Mouse (Mus musculus): Measurements from ENCODE around the gene Gm11172. TPM values are rescaled to one million over a fixed set of nuclear protein-coding genes. Genes with fewer than 3 reads are reported as not detected.

Gene Gm11172
- not detected in 2 replicates for polyA plus RNA-seq (2015; fragmentation: Nextera tagmentation; extraction: Ambion mirVana)

GRCm38 (mm10) chr16:10812865-10813371, at the start of gene Gm11172:
Gene Gm11172, plus strand, starts transcription at chr16:10812915.
- peak; percentile 56 for DNase-seq (ENCODE audit: low spot score)

DNA sequence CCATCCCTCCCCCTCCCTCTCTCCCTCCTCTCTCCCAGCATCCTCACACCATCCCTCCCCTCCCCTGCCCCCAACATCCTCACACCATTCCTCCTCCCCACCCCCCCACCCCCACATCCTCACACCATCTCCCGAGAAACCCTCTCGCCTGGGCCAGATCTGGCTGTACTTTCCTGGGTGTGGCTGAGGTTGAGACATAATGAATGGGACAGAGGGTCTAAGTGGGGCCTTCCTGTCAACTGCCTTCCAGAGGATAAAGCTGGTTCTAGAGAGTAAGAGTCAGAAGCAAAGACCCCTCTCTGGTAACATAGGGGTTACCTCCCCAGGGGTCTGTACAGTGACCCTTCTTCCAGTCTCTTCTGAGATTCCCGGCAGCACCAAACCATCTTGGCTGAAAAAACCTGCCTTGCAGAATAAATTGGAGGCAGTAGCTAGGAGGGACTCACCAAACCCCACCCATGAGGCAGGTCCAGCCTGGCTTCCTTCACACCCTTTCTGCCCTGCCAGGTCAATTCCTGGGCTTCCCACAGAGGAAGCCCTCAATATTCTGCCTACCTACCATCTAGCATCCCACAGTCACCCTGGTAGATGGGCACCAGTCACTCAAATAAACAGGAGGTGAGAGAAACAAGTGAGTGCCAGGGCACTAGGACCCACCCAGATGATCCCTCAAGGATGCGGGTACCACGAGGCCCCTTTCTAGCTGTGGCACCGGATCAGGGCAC, 49.0 kb upstream of the Gm11172 start:
- DNase-seq (ENCODE audit: low spot score) = no peak

GRCm38 (mm10) chr16:10764323-10764722, 48.4 kb upstream of the Gm11172 start:
- no peak for DNase-seq (ENCODE audit: low spot score)

GRCm38 (mm10) chr16:10767158-10767557, 45.6 kb upstream of the Gm11172 start:
- peak; percentile 90 for DNase-seq (ENCODE audit: low spot score)

DNA sequence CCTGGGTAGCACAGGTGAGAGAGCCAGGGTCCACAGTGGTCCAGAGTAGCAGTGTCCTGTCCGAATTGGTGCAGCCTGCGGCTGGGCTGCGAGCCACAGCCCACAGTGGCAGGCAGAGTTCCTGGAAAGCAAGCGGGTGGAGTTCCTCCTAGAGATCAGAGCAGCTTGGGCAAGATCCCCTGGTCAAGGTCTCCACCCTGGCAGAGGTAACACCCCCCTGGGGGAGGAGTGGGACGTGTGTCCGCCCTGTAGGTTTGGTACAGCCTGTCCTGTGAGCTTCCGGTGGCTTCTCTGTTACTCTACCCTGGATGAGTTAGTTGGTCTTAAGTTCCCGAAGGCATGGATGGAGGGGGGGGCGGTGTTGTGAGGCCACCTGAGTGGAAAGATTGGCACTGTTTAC, 43.9 kb upstream of the Gm11172 start:
- no peak for DNase-seq (ENCODE audit: low spot score)

GRCm38 (mm10) chr16:10769661-10770060, 43.1 kb upstream of the Gm11172 start:
- peak; percentile 75 for DNase-seq (ENCODE audit: low spot score)

DNA sequence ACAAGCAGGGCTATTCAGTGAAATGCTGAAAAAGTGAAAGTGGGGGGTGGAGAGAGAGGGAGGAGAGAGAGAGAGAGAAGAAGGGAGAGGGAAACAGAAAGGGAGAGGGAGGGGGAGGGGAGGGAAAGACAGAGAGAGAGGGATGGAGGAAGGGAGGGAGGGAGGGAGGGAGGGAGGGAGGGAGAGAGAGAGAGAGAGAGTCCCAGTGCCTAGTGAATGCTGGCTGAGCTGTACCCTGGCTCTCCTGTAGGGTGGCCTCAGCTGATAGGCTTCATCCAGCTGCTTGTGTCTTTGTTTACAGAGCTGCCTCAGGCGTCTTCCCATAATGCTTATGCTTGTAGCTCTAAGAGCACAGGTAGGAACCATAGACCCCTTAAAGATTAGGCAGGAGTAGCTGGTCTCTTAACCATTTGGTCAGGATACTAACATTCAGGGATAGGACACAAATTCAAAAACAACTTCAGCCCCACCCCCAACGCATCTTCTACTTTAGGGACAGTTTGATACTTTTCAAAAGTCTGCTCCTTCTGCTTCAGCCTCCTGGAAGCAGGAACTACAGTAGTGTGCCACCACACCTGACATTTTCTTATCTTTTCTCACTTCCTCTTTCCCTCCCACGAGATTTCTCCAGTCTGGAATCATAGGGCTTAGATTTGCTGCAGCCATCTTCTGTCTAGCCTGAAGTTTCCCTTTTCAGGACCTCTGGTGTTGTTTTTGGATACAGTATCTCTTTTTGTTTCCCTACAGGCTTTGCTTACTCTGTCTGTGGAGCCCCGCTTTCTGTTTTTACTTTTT, 42.0 kb upstream of the Gm11172 start:
- peak; percentile 62 for DNase-seq (ENCODE audit: low spot score)

GRCm38 (mm10) chr16:10771769-10772510, 40.8 kb upstream of the Gm11172 start:
- peak; percentile 86 for DNase-seq (ENCODE audit: low spot score)

GRCm38 (mm10) chr16:10773543-10773942, 39.2 kb upstream of the Gm11172 start:
- no peak for DNase-seq (ENCODE audit: low spot score)

DNA sequence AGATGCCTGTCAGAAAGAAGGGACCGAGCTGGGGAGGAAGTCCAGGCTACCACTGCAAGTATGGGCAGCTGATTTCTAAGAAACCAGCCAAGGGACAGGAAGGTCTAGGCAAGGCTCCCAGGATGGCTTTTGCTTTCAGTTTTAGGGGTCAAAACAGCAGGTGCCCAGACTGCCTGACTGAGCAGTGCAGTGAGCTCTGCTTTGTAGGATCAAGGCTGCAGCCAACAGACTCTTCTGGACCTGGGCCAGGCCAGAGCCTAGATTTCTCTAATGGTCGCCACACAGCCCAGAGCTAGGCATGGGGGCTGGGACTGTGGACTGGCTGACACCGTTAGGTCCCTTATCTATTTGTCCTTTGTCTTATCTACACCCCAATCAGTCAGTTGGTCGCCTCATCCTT, 38.0 kb upstream of the Gm11172 start:
- peak; percentile 13 for DNase-seq (ENCODE audit: low spot score)

DNA sequence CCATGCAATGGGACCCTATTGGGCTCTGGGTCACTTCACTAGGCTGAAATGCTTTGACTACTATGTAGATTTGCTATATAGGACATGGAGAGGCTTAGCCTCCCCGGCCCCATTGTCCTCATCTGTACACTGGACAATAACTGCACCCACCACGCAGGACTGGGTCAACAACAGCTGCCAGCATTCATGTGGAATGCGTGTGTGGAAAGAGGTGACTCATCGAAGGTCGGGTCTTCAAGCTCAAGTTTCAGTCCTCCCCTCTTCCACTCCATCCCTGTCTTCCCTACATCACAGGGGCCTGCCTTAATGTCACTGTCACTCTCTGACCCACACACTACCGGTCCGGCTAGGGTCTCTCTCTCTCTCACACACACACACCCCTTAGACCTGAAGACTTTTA, 36.4 kb upstream of the Gm11172 start:
- no peak for DNase-seq (ENCODE audit: low spot score)

- DNase-seq (ENCODE audit: low spot score) = no peak
These were observed 35.0 kb upstream of the Gm11172 start for GRCm38 (mm10) chr16:10777579-10778160.

GRCm38 (mm10) chr16:10780631-10781120, 32.0 kb upstream of the Gm11172 start:
- peak; percentile 60 for DNase-seq (ENCODE audit: low spot score)

DNA sequence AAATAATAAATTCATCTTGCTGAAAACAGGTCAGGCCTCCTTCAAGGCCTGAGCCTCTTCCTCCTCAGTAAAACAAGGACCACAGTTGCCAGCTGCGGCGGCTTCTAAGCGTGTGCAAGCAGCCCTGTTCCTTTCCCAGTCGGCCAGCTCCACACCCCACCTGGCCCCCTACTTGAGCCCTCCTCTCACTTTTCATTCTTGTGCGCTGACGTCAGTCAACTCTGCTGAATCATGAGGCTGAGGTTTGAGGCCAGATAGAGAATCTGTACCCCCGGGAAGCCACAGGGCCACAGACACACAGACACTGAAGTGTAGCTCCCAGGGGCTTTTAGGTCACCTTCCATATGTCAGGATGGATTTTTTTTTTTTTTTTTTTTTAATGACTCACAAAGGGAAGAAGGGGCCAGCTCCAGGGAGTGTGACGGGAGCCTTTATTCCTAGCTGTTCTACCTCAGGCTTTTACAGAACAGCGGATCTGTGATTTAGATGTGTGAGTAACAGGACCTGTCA, 30.8 kb upstream of the Gm11172 start:
- DNase-seq (ENCODE audit: low spot score) = peak; percentile 82

DNA sequence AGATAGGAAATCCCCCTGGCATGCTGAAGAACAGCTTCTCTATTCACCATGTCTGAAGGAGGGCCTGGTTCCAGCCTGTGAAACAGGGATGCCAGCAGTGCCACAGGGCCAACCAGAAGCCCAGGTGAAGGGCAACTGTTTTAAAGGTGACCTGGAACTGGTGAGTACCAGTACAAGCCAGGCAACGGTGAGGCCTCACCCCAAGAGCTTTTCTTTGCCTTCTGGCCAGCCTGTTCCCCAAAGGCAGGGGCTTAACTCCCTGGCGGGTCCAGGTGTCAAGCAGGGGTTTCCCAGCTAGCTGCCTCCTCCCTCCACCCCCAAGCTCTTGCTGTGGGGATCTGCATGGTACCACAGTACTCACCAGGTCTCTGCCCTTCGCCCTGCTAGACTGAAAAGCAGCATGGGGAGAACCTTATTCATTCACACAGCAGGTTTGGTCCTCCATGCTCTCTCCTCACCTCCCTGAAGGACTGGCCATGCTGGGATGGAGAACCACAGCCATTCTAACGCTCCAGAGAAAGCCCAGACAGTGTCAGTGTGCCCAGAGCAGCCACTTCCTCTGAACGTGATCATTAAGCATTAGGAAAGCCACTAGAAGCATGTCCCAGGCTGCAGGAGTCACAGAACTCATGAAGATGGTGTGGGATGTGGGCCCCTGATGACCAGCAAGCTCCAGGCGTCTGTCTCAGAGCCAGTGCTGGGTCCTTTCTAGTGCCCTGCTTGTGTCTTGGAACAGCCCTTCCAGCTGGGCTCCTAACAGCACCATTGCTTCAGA, 30.2 kb upstream of the Gm11172 start:
- peak; percentile 18 for DNase-seq (ENCODE audit: low spot score)

- DNase-seq (ENCODE audit: low spot score) = peak; percentile 46
These were observed 29.6 kb upstream of the Gm11172 start for GRCm38 (mm10) chr16:10783152-10783434.

- no peak for DNase-seq (ENCODE audit: low spot score)
These were observed 29.3 kb upstream of the Gm11172 start for GRCm38 (mm10) chr16:10783451-10783850.

GRCm38 (mm10) chr16:10783883-10784792, 28.6 kb upstream of the Gm11172 start:
- DNase-seq (ENCODE audit: low spot score) = peak; percentile 75

DNA sequence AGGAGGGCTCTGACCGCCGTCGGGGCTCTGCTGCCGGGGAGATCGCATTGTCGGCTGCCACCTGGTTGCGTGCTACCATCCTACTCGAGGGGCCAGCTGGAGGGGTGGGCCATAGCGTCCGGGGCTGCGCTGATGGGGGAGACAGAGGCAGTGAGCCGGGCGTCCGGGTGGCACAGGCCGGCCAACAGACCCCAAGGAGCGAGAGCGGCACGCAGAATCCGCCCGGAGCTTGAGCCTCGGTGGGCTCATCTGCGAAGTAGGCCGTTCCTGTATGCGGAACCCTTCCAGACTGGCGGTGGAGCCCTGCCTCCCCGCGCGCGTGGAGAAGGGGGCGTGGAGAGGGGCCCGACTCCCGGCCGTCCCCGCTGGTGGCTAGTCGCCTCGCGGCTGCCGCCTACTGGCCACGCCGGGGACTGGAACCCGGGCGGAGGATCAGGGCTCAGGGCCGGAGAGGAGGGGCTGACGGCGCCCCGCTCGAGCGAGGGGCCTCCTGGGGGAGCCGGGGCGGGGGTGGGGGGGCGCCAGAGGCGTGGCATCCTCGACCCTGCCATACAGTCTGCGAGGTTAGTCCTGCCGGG, 27.8 kb upstream of the Gm11172 start:
- peak; percentile 98 for DNase-seq (ENCODE audit: low spot score)

All from thymus, postnatal 0 days (tissue).